Mouse (Mus musculus): ENCODE measurements around the gene Mtus2. TPM values are rescaled to one million over a fixed set of nuclear protein-coding genes. Genes with fewer than 3 reads are reported as not detected.
A peak's percentile ranks its signal among the peaks of the same experiment; 100 is the strongest.

The Mtus2 gene
- polyA plus RNA-seq, 1 experiment = not detected

- Histone ChIP-seq H3K4me1 (ENCODE audit: control insufficient read depth, insufficient read depth, low read length) (no peaks in the 10 kb centered on the region), H3K27ac (ENCODE audit: control insufficient read depth, insufficient read depth, low read depth, low read length, poor library complexity) (no peak overlapping the region), H3K4me3 (replicated peaks; ENCODE audit: control insufficient read depth, low read depth, low read length) (no peak overlapping the region)
- 5% methylated on average over 17 of the region's 17 CpGs for WGBS
- no peak for TF ChIP-seq CTCF (IDR thresholded peaks at IDR 0.05; ENCODE audit: control insufficient read depth, insufficient read depth, low read length)
- TF ChIP-seq POLR2A (IDR thresholded peaks at IDR 0.05; ENCODE audit: borderline replicate concordance, control insufficient read depth, low read depth, low read length) = no peak
Observed at GRCm38 (mm10) chr5:147918044-147918846, 38.9 kb upstream of the Mtus2 start.

- H3K27ac ChIP-seq (ENCODE audit: control insufficient read depth, insufficient read depth, low read depth, low read length, poor library complexity) = no peak overlapping the region
- WGBS = 85% methylated on average over 5 of the region's 5 CpGs
- H3K4me1 ChIP-seq (ENCODE audit: control insufficient read depth, insufficient read depth, low read length) = no peaks in the 10 kb centered on the region
- H3K4me3 ChIP-seq (replicated peaks; ENCODE audit: control insufficient read depth, low read depth, low read length) = no peak overlapping the region
- TF ChIP-seq CTCF (IDR thresholded peaks at IDR 0.05; ENCODE audit: control insufficient read depth, insufficient read depth, low read length) (no peak), POLR2A (IDR thresholded peaks at IDR 0.05; ENCODE audit: borderline replicate concordance, control insufficient read depth, low read depth, low read length) (no peak)
Observed at GRCm38 (mm10) chr5:147924621-147925020, 32.5 kb upstream of the Mtus2 start.

GRCm38 (mm10) chr5:147925935-147926604, 31.1 kb upstream of the Mtus2 start:
- Histone ChIP-seq H3K4me3 (replicated peaks; ENCODE audit: control insufficient read depth, low read depth, low read length) (no peak overlapping the region), H3K27ac (ENCODE audit: control insufficient read depth, insufficient read depth, low read depth, low read length, poor library complexity) (no peak overlapping the region), H3K4me1 (ENCODE audit: control insufficient read depth, insufficient read depth, low read length) (no peaks in the 10 kb centered on the region)
- TF ChIP-seq POLR2A (IDR thresholded peaks at IDR 0.05; ENCODE audit: borderline replicate concordance, control insufficient read depth, low read depth, low read length) (no peak), CTCF (IDR thresholded peaks at IDR 0.05; ENCODE audit: control insufficient read depth, insufficient read depth, low read length) (peak; percentile 53; the same call in 1 of the 2 replicates)
- WGBS = 65% methylated on average over 15 of the region's 15 CpGs

GRCm38 (mm10) chr5:147928668-147929497, 28.2 kb upstream of the Mtus2 start:
- Histone ChIP-seq H3K27ac (ENCODE audit: control insufficient read depth, insufficient read depth, low read depth, low read length, poor library complexity) (no peak overlapping the region), H3K4me3 (replicated peaks; ENCODE audit: control insufficient read depth, low read depth, low read length) (no peak overlapping the region), H3K4me1 (ENCODE audit: control insufficient read depth, insufficient read depth, low read length) (no peaks in the 10 kb centered on the region)
- WGBS = 74% methylated on average over 7 of the region's 7 CpGs
- TF ChIP-seq CTCF (IDR thresholded peaks at IDR 0.05; ENCODE audit: control insufficient read depth, insufficient read depth, low read length) (no peak), POLR2A (IDR thresholded peaks at IDR 0.05; ENCODE audit: borderline replicate concordance, control insufficient read depth, low read depth, low read length) (no peak)

GRCm38 (mm10) chr5:147935096-147935495, 22.0 kb upstream of the Mtus2 start:
- Histone ChIP-seq H3K4me3 (replicated peaks; ENCODE audit: control insufficient read depth, low read depth, low read length) (no peak overlapping the region), H3K4me1 (ENCODE audit: control insufficient read depth, insufficient read depth, low read length) (no peaks in the 10 kb centered on the region), H3K27ac (ENCODE audit: control insufficient read depth, insufficient read depth, low read depth, low read length, poor library complexity) (no peak overlapping the region)
- TF ChIP-seq CTCF (IDR thresholded peaks at IDR 0.05; ENCODE audit: control insufficient read depth, insufficient read depth, low read length) (no peak), POLR2A (IDR thresholded peaks at IDR 0.05; ENCODE audit: borderline replicate concordance, control insufficient read depth, low read depth, low read length) (no peak)
- 82% methylated on average over 13 of the region's 13 CpGs for WGBS

GRCm38 (mm10) chr5:147939226-147939625, 17.9 kb upstream of the Mtus2 start:
- WGBS = 4% methylated on average over 5 of the region's 5 CpGs
- no peak overlapping the region for H3K4me3 ChIP-seq (replicated peaks; ENCODE audit: control insufficient read depth, low read depth, low read length)
- no peaks in the 10 kb centered on the region for H3K4me1 ChIP-seq (ENCODE audit: control insufficient read depth, insufficient read depth, low read length)
- H3K27ac ChIP-seq (ENCODE audit: control insufficient read depth, insufficient read depth, low read depth, low read length, poor library complexity) = no peak overlapping the region
- TF ChIP-seq POLR2A (IDR thresholded peaks at IDR 0.05; ENCODE audit: borderline replicate concordance, control insufficient read depth, low read depth, low read length) = no peak

GRCm38 (mm10) chr5:147945000-147945666, 12.0 kb upstream of the Mtus2 start:
- no peaks in the 10 kb centered on the region for H3K4me1 ChIP-seq (ENCODE audit: control insufficient read depth, insufficient read depth, low read length)
- no peak overlapping the region for H3K27ac ChIP-seq (ENCODE audit: control insufficient read depth, insufficient read depth, low read depth, low read length, poor library complexity)
- 18% methylated on average over 5 of the region's 5 CpGs for WGBS
- TF ChIP-seq POLR2A (IDR thresholded peaks at IDR 0.05; ENCODE audit: borderline replicate concordance, control insufficient read depth, low read depth, low read length) (no peak), CTCF (IDR thresholded peaks at IDR 0.05; ENCODE audit: control insufficient read depth, insufficient read depth, low read length) (peak; percentile 38)
- no peak overlapping the region for H3K4me3 ChIP-seq (replicated peaks; ENCODE audit: control insufficient read depth, low read depth, low read length)
